Mouse (Mus musculus) midbrain, embryonic 11.5 days (tissue): ENCODE results near the gene Ppp2r5c. TPM values are rescaled to one million over a fixed set of nuclear protein-coding genes. Genes with fewer than 3 reads are reported as not detected.

ENCODE experiments used
- ATAC-seq: fragments of 200-750 bp; cut with Nextera tagmentation; 2 replicates; pipeline ENCODE4 v1.8.0; 2017; ENCODE audit warnings: moderate TSS enrichment, moderate library complexity; ENCODE audit not compliant: low FRiP score
- DNase-seq: peaks from one replicate; pipeline ENCODE4 v3.0.0; 2015; ENCODE audit warnings: low spot score; ENCODE audit errors: missing footprints
- H3K27ac ChIP-seq: fragments of 300-500 bp; sonication (generic); 2 replicates; pipeline ENCODE4 v1.5.1; 2014; ENCODE audit warnings: low read depth, low read length
- H3K27me3 ChIP-seq: fragments of 300-500 bp; sonication (generic); 2 replicates; pipeline ENCODE4 v1.6.1; 2014; ENCODE audit warnings: mild to moderate bottlenecking, low read length, moderate library complexity, mixed read lengths; ENCODE audit not compliant: control insufficient read depth, insufficient read depth
- H3K36me3 ChIP-seq: fragments of 300-500 bp; sonication (generic); 2 replicates; pipeline ENCODE4 v1.6.1; 2014; ENCODE audit warnings: mild to moderate bottlenecking, low read length, moderate library complexity, mixed read lengths; ENCODE audit not compliant: control insufficient read depth, insufficient read depth
- H3K4me1 ChIP-seq: fragments of 300-500 bp; sonication (generic); 2 replicates; pipeline ENCODE4 v1.6.1; 2014; ENCODE audit warnings: low read length; ENCODE audit not compliant: control insufficient read depth, insufficient read depth
- H3K4me2 ChIP-seq: fragments of 300-500 bp; sonication (generic); 2 replicates; pipeline ENCODE4 v1.6.1; 2014; ENCODE audit warnings: mild to moderate bottlenecking, moderate library complexity
- H3K4me3 ChIP-seq: fragments of 300-500 bp; sonication (generic); 2 replicates; pipeline ENCODE4 v1.5.1; 2014; ENCODE audit warnings: low read depth, low read length
- H3K9ac ChIP-seq: fragments of 300-500 bp; sonication (generic); 2 replicates; pipeline ENCODE4 v1.6.1; 2014; ENCODE audit warnings: low read length
- H3K9me3 ChIP-seq: fragments of 300-500 bp; sonication (generic); 2 replicates; pipeline ENCODE4 v1.6.1; 2016; ENCODE audit warnings: low read length; ENCODE audit not compliant: control insufficient read depth
- WGBS: fragments of 180-500 bp; shearing (Covaris S2); extraction: QIAGEN DNeasy Blood & Tissue Kit; methylation state at CpG from one replicate; pipeline ENCODE4 v1.1.7; 2014; 5-methylcytosine and 5-hydroxymethylcytosine counted together
- polyA plus RNA-seq: library from polyadenylated mRNA; unstranded; fragments of >200 nt; fragmentation: Nextera tagmentation; extraction: Ambion mirVana; gene quantifications from 2 replicates; pipeline ENCODE4 v1.2.1, GENCODE M21; 2014

The Ppp2r5c gene
- polyA plus RNA-seq, 1 experiment from 2014 or later, result 175 TPM

GRCm38 (mm10) chr12:110545040-110545701 is 98.3 kb downstream of the Ppp2r5c start:
- DNase-seq, result no peak
- WGBS, result 86% methylated on average over 4 of the region's 4 CpGs
- Histone ChIP-seq H3K4me3 (no peak overlapping the region), H3K27me3 (no peaks in the 10 kb centered on the region), H3K27ac (no peak overlapping the region), H3K9ac (no peak overlapping the region), H3K36me3 (peaks cover 2% of the 10 kb centered on the region; the same call in 1 of the 2 replicates), H3K4me2 (no peak overlapping the region), H3K9me3 (no peaks in the 10 kb centered on the region), H3K4me1 (no peaks in the 10 kb centered on the region)
- no peak for ATAC-seq

GRCm38 (mm10) chr12:110547573-110547972 is 100.7 kb downstream of the Ppp2r5c start:
- peaks cover 2% of the 10 kb centered on the region; the same call in 1 of the 2 replicates for H3K36me3 ChIP-seq
- H3K4me3 ChIP-seq, result no peak overlapping the region
- H3K4me2 ChIP-seq, result no peak overlapping the region
- H3K27ac ChIP-seq, result no peak overlapping the region
- ATAC-seq (no peak), DNase-seq (no peak)
- no peak overlapping the region for H3K9ac ChIP-seq
- no peaks in the 10 kb centered on the region for H3K9me3 ChIP-seq
- H3K27me3 ChIP-seq, result no peaks in the 10 kb centered on the region
- WGBS, result 92% methylated on average over 12 of the region's 12 CpGs
- H3K4me1 ChIP-seq, result no peaks in the 10 kb centered on the region

- 89% methylated on average over 7 of the region's 7 CpGs for WGBS
- no peak overlapping the region for H3K9ac ChIP-seq
- DNase-seq, result no peak
- no peak for ATAC-seq
- peaks cover 16% of the 10 kb centered on the region; the same call in 1 of the 2 replicates for H3K36me3 ChIP-seq
- H3K9me3 ChIP-seq, result no peaks in the 10 kb centered on the region
- H3K4me3 ChIP-seq, result no peak overlapping the region
- H3K27me3 ChIP-seq, result no peaks in the 10 kb centered on the region
- no peaks in the 10 kb centered on the region for H3K4me1 ChIP-seq
- H3K4me2 ChIP-seq, result no peak overlapping the region
- no peak overlapping the region for H3K27ac ChIP-seq
These were observed 102.7 kb downstream of the Ppp2r5c start for GRCm38 (mm10) chr12:110549437-110550112.

GRCm38 (mm10) chr12:110550364-110550763 is 103.4 kb downstream of the Ppp2r5c start:
- DNase-seq (no peak), ATAC-seq (no peak)
- no peak overlapping the region for H3K4me3 ChIP-seq
- no peak overlapping the region for H3K27ac ChIP-seq
- WGBS, result 91% methylated on average over 15 of the region's 15 CpGs
- no peaks in the 10 kb centered on the region for H3K27me3 ChIP-seq
- H3K36me3 ChIP-seq, result peaks cover 18% of the 10 kb centered on the region; the same call in 1 of the 2 replicates
- H3K9ac ChIP-seq, result no peak overlapping the region
- no peak overlapping the region for H3K4me2 ChIP-seq
- H3K4me1 ChIP-seq, result no peaks in the 10 kb centered on the region
- H3K9me3 ChIP-seq, result no peaks in the 10 kb centered on the region

- no peak overlapping the region for H3K4me3 ChIP-seq
- no peaks in the 10 kb centered on the region for H3K9me3 ChIP-seq
- no peaks in the 10 kb centered on the region for H3K4me1 ChIP-seq
- 88% methylated on average over 13 of the region's 13 CpGs for WGBS
- no peak overlapping the region for H3K9ac ChIP-seq
- no peaks in the 10 kb centered on the region for H3K27me3 ChIP-seq
- DNase-seq, result no peak
- no peak overlapping the region for H3K4me2 ChIP-seq
- H3K27ac ChIP-seq, result no peak overlapping the region
- H3K36me3 ChIP-seq, result peaks cover 19% of the 10 kb centered on the region; the same call in 1 of the 2 replicates
- ATAC-seq, result no peak
These were observed 105.2 kb downstream of the Ppp2r5c start for GRCm38 (mm10) chr12:110552113-110552512.

GRCm38 (mm10) chr12:110553362-110553761 is 106.4 kb downstream of the Ppp2r5c start:
- no peaks in the 10 kb centered on the region for H3K27me3 ChIP-seq
- no peaks in the 10 kb centered on the region for H3K4me1 ChIP-seq
- H3K9ac ChIP-seq, result no peak overlapping the region
- H3K4me3 ChIP-seq, result no peak overlapping the region
- H3K27ac ChIP-seq, result no peak overlapping the region
- no peaks in the 10 kb centered on the region for H3K9me3 ChIP-seq
- H3K4me2 ChIP-seq, result no peak overlapping the region
- 93% methylated on average over 5 of the region's 5 CpGs for WGBS
- DNase-seq (no peak), ATAC-seq (no peak)
- peaks cover 18% of the 10 kb centered on the region; the same call in 1 of the 2 replicates for H3K36me3 ChIP-seq

GRCm38 (mm10) chr12:110555536-110556240 is 108.8 kb downstream of the Ppp2r5c start:
- Histone ChIP-seq H3K4me2 (no peak overlapping the region), H3K36me3 (peaks cover 18% of the 10 kb centered on the region; the same call in 1 of the 2 replicates), H3K4me1 (no peaks in the 10 kb centered on the region), H3K9me3 (no peaks in the 10 kb centered on the region), H3K4me3 (no peak overlapping the region), H3K9ac (no peak overlapping the region), H3K27ac (no peak overlapping the region), H3K27me3 (no peaks in the 10 kb centered on the region)
- 91% methylated on average over 21 of the region's 21 CpGs for WGBS
- no peak for DNase-seq
- ATAC-seq, result no peak

GRCm38 (mm10) chr12:110556861-110557628 is 110.1 kb downstream of the Ppp2r5c start:
- no peaks in the 10 kb centered on the region for H3K27me3 ChIP-seq
- DNase-seq (no peak), ATAC-seq (no peak)
- H3K4me1 ChIP-seq, result no peaks in the 10 kb centered on the region
- no peak overlapping the region for H3K4me3 ChIP-seq
- H3K9me3 ChIP-seq, result no peaks in the 10 kb centered on the region
- no peak overlapping the region for H3K9ac ChIP-seq
- H3K36me3 ChIP-seq, result peaks cover 18% of the 10 kb centered on the region; the same call in 1 of the 2 replicates
- no peak overlapping the region for H3K4me2 ChIP-seq
- WGBS, result 65% methylated on average over 18 of the region's 18 CpGs
- H3K27ac ChIP-seq, result no peak overlapping the region
